8 mouse cellular contexts compared by ENCODE assay signal in the genomic region with DNA sequence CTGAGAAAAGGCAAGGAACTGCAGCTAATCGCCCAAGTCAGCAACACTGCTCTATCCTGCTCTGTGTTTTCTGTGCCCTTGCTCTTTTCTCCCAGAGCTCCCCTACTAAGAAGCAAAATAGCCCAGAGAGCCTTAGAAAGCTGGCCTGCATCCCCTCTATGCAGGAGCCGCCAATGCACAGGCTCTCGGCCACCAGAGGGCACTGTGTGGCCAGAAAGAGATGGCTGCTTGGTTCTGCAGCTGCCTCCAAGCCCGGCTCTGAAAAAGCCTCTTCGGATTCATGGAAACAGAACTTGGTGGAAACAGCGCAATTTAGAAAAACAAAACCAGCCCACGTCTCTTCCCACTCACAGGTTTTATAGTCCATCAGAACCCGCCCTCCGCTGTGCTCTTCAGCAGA.
DNase-seq lines count a peak whose midpoint lies in the region; ATAC-seq and TF ChIP-seq lines count a peak whose summit lies in the region.

No protein-coding gene starts in this region.

- no peak for ATAC-seq in monocyte, adult 5-6 weeks (replicated peaks; ENCODE audit: insufficient number of reproducible peaks, low FRiP score, low TSS enrichment, poor library complexity, severe bottlenecking)

- TF ChIP-seq RAD21 in CH12.LX (IDR thresholded peaks at IDR 0.05; ENCODE audit: low read depth, low read length) = peak; percentile 15

- H3K27ac ChIP-seq in CH12.LX (ENCODE audit: insufficient read depth, low read depth) = no peak overlapping the region

- H3K9ac ChIP-seq in CH12.LX (ENCODE audit: insufficient read depth, low read depth) = no peak overlapping the region

- peak in 1 of 2 experiments; percentile 46; a peak in 2 of 4 replicates for TF ChIP-seq CTCF in CH12.LX (conservative IDR thresholded peaks at IDR 0.05 in 1 of 2, IDR thresholded peaks at IDR 0.05 in 1 of 2; ENCODE audit: low read depth in 2 of 2, low read length in 2 of 2)

- H3K4me2 ChIP-seq in CH12.LX (ENCODE audit: insufficient read depth, low read depth, poor library complexity, severe bottlenecking) = no peak overlapping the region

- peaks cover 43% of the 10 kb centered on the region for H3K9me3 ChIP-seq in CH12.LX (replicated peaks; ENCODE audit: low read length)

- H3K79me2 ChIP-seq in CH12.LX (replicated peaks; ENCODE audit: control insufficient read depth, extremely low read depth, insufficient read depth, poor library complexity, severe bottlenecking) = no peaks in the 10 kb centered on the region

- H3K27me3 ChIP-seq in CH12.LX (replicated peaks) = no peaks in the 10 kb centered on the region

- in situ Hi-C loops in CH12.LX (cut with MboI; ENCODE audit: low pct_ligation_motif_present, low pct_unique_long_range_greater_than_20kb, low sequenced_read_pairs) = loop anchor here (25.0 kb wide), 1 partner anchor 831 kb away; no protein-coding TSS in a partner anchor

- TF ChIP-seq EP300 in CH12.LX (IDR thresholded peaks at IDR 0.05; ENCODE audit: low read length) = no peak

- peak; percentile 11 for DNase-seq in CH12.LX (ENCODE audit: extremely low read depth)
- DNase-seq in adrenal gland, postnatal 10 days = peak; percentile 88
- DNase-seq in embryo, embryonic 11 days = peak; percentile 83
- peak; percentile 28 to 61 for DNase-seq in gastrocnemius, postnatal 4 days (ENCODE audit: low spot score in 2 of 2)
- DNase-seq in layer of hippocampus, adult 18-20 months (ENCODE audit: low spot score in 2 of 2) = peak; percentile 84 to 95
- DNase-seq in lung, postnatal 10 days = peak; percentile 62
- peak; percentile 80 for DNase-seq in retina, postnatal 1 day

- dilution Hi-C loops in CH12.LX (cut with MboI; ENCODE audit: extremely low pct_ligation_motif_present, extremely low pct_unique_long_range_greater_than_20kb, low sequenced_read_pairs) = no loop called here

- H3K4me3 ChIP-seq in CH12.LX (replicated peaks in 1 of 3; ENCODE audit: low read depth in 2 of 3, low read length in 2 of 3, poor library complexity in 1 of 3) = no peak overlapping the region

- no peaks in the 10 kb centered on the region for H3K4me1 ChIP-seq in CH12.LX (ENCODE audit: control insufficient read depth in 1 of 2, insufficient read depth in 2 of 2)

- no peaks in the 10 kb centered on the region for H3K36me3 ChIP-seq in CH12.LX (replicated peaks in 1 of 2; ENCODE audit: control insufficient read depth in 1 of 2, insufficient read depth in 1 of 2, low read length in 1 of 2)

- no peak for TF ChIP-seq POLR2A in CH12.LX (IDR thresholded peaks at IDR 0.05; ENCODE audit: low read depth, low read length)

TF ChIP-seq in CH12.LX, 34 proteins besides CTCF, POLR2A, EP300 and RAD21:
- TF ChIP-seq IRF4 (IDR thresholded peaks at IDR 0.05; ENCODE audit: low read depth, low read length) = no peak
- TF ChIP-seq SMC3 (IDR thresholded peaks at IDR 0.05; ENCODE audit: low read depth, low read length) = peak; percentile 22; the same call in 1 of the 2 replicates
TF ChIP-seq in CH12.LX: peak in this region for 1.

Comparison
In these comparisons a context has a peak if more than half of its experiments do, and no peak if none do; other contexts are left out.
1. DNase-seq: peak in every context shown above with its lines; median percentile 90 in layer of hippocampus, adult 18-20 months; 88 in adrenal gland, postnatal 10 days; 83 in embryo, embryonic 11 days; 80 in retina, postnatal 1 day; 62 in lung, postnatal 10 days; 44 in gastrocnemius, postnatal 4 days; 11 in CH12.LX.